Mouse (Mus musculus): ENCODE data around the gene Cep63.

Gene Cep63

DNA sequence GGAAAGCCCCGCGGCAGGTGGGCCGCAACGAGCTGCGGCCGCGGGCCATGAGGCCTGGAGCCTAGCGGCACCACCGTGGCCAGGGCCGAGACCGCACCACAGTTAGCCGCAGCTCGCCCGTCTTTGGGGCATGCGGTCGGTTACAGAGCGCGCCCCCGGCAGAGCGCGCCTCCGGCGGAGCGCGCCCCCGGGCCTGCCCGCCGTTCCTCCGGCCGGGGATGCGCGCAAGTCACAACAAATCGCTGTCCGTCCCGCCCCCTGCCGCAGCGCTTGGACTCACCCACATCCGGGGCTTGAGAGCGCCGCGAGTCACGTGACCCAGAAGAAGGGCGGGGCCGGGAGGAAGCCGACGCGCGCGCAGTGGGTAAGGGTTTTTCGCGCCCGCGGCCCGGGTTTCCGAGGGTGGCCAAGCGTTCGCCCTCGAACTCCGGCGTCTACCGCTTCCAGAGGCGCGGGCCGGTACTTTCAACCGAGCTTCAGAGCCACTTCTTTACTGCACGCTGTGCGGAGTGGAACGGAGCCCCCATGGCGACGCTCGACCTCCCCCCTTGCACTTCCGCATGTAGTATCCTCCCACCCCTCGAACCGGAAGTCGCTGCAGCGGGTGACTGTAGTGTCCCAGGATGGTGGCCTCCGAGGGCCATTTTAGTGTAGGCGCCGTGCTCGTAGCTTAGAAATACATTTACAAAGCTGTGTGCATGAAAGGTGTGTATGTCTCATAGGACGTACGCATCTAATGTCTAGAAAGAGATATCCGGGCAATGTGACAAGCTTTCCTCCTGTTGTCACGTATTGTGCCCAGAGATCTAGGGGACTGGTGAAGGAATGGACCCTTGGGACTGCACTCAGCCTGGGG, at the start of gene Cep63, which contains the start of gene Anapc13:
Gene Cep63, minus strand, starts transcription at position 552 of the 856 bp plus-strand sequence.
Gene Anapc13, plus strand, starts transcription at position 314 of the 856 bp plus-strand sequence.
- WGBS: under 1% methylated on average over 83 of the region's 84 CpGs

- WGBS: 86% methylated on average over 5 of the region's 5 CpGs
These were observed 49.6 kb upstream of the Cep63 start for GRCm38 (mm10) chr9:102675922-102676321.

GRCm38 (mm10) chr9:102673381-102673780, 47.0 kb upstream of the Cep63 start:
- 67% methylated on average over 7 of the region's 7 CpGs for WGBS

DNA sequence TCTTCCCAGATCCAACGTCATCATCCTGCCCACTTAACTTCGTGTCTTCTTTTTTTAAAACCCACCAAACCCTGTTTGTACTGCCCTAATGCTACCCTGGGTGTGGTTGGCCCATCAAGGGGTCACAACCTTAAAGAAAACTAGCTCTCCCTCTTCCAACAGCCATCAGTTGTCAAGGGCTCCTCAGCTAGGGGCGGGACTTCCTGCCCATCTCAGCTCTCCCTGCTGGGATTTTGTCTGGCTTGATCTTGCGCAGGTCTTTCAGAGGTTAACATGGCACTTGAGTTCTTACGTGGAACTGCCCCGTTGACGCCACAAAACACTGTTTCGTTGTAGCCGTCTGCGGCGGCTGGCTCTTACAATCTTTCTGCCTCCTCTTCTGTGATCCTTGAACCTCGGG, 42.6 kb upstream of the Cep63 start:
- WGBS: 91% methylated on average over 12 of the region's 12 CpGs

DNA sequence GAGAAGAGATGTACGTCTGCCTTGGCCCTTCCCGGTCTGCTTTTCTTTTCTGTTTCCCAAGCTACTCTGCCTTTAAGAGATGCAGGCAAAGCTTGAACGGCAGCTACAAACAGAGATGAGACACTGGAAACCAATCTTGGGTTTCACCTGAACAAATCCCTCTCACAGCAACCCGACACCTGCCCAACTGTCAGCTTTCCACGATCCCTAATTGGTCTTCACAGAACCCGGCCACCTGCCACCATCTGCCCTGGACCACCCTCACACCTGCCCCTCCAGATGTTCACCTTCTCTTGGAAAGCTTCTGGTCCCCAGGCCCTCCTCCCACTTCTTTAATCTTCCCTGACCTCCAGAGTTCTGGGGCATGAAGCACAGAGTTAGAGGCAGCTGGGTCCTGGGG, 41.8 kb upstream of the Cep63 start:
- WGBS: 73% methylated on average over 6 of the region's 6 CpGs

GRCm38 (mm10) chr9:102656355-102657095, 30.2 kb upstream of the Cep63 start:
- 73% methylated on average over 8 of the region's 8 CpGs for WGBS

- WGBS: 55% methylated on average over 6 of the region's 6 CpGs
These were observed 24.9 kb upstream of the Cep63 start for GRCm38 (mm10) chr9:102651199-102651720.

DNA sequence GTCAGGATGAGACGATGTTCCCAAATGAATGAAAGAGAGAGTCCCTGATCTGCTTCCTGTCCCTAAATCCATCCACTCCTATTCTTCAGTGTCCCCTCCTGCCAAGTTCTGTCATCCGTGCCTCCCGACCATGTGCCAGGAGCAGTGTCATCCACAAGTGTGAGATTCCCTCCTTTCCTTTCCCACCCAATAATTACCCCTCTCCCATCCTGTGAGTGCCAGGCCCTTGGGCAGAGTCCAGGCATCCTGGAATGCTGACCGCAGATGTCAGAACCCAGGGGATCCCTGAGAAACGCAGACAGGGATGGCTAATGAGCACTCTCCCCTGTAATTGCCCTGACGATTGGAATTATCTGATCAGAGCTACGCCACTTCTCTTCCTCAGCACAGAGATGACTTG, 24.3 kb upstream of the Cep63 start:
- WGBS: 46% methylated on average over 7 of the region's 7 CpGs

- WGBS: 50% methylated on average over 17 of the region's 17 CpGs
These were observed 23.7 kb upstream of the Cep63 start for GRCm38 (mm10) chr9:102649917-102650527.

DNA sequence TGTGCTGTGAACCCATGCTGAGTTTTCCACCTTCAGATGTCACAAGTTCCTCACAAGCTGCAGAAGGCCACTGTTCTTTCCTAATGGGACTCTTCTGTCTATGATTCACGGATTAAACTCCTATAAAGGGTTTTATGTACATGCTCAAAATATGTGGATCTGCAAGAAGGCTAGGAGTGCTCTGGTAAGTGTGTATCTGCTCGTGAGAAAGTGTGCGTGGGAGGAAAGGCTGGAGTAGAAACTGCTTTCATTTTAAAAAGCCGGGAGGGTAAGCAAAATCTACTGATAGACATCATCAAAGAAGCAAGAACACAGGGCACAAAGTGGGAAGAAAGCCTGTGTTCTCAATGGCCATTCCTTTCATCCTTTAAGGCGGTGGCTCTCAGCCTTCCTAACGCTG, 20.7 kb upstream of the Cep63 start:
- WGBS: 64% methylated on average over 6 of the region's 6 CpGs

GRCm38 (mm10) chr9:102645119-102645695, 18.9 kb upstream of the Cep63 start:
- 87% methylated on average over 3 of the region's 3 CpGs for WGBS

- 20% methylated on average over 10 of the region's 10 CpGs for WGBS
These were observed 17.3 kb upstream of the Cep63 start for GRCm38 (mm10) chr9:102643486-102644101.

DNA sequence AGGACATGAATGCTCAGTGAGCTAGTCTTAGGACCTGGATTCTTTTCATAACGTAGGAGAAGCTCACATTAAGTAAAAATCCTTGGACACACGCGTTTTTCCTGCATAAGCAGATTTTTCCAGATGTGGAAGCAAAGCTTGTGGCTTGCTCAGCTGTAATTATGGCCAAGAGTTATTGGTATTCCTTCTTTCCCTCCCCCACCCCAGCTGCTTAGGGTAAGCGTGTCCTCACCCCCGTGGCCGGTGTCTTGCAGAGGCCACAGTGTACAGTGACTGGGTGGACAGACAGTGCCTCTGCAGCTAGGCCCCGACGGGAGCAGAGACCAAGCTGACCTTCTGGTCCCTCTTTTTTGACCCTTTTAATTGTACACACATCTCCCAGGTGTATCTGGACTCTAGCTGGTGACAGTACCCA, 16.7 kb upstream of the Cep63 start:
- WGBS: 58% methylated on average over 8 of the region's 8 CpGs

- whole genome bisulfite sequencing: 60% methylated on average over 6 of the region's 6 CpGs
These were observed 15.2 kb upstream of the Cep63 start for GRCm38 (mm10) chr9:102641531-102641930.

DNA sequence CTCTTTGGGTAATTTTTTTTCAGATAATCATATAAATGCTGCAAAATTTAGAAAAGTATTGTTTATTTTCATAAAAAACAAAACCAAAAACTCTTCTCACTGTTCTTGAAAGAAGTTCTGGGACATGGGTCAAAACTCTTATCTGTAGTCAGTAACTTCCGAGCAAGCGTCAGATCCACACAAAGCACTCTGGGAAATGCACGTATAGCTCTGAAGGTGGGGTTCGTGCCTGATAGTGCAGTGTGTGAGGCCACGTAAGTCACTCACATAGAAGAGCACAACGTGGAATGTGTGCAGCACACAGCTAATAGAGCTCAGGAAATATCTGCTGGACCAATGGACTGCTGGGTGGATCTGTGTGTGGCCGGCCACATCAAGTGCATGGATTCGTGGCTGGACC, 13.2 kb upstream of the Cep63 start:
- 85% methylated on average over 8 of the region's 8 CpGs for WGBS

DNA sequence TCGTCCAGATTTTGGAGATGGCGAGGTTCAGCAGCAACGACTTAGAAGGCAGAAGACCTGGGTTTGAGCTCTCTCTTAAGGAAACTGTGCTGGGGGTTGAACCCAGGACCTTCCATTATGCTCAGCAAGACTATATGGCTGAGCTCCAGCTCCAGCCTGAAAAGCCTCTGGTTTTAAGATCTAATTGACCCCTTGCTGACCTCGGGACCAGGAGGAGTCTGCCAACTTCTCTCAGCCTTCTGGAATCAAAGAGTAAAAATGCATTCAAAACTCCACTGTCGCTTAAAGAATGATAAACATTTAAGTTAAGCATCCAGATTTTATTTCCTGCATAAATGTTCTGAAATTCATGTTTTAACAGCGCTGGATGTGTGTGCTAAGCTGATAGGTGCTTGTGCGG, 12.6 kb upstream of the Cep63 start:
- WGBS: 66% methylated on average over 7 of the region's 7 CpGs

DNA sequence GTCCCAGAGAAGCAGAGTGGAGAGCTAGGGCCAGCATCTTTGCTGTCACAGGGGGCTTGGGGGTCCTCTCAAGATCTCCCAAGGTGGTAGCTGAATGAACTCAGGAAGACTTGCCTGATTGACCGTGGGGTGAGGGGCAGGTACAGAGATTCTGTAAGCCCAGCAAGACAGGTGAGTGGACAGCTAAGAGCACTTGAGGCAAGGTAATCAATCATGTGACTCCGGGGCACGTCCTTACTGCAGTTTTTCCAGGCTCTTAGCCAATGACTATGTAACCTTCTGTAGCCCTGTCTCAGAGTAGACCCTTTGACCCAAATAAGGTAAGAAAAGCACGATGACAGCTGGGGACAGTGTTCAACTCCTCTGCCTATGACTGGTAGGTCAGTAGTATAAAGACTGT, 10.8 kb upstream of the Cep63 start:
- WGBS: 73% methylated on average over 4 of the region's 4 CpGs

GRCm38 (mm10) chr9:102636553-102636952, 10.2 kb upstream of the Cep63 start:
- WGBS: 3% methylated on average over 4 of the region's 4 CpGs

DNA sequence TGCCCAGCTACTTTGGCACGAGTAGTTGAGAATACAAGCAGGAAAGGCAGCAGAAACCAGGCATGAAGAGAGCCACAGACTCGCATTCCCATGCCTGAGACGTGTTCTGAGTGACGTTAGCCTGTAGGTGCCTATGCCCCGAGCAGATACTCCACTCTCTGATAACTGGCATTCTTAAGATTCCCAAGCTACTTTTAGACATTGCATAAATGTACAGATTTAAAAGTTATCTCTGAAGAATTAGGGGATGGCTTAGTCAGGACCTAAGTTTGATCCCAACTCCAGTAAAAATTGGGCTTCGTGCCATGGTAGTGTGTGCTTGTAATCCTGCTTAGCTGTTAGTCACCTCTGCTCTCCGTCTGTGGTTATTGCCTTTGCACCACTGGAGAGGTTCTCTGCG, 8.1 kb upstream of the Cep63 start:
- 92% methylated on average over 8 of the region's 8 CpGs for WGBS

DNA sequence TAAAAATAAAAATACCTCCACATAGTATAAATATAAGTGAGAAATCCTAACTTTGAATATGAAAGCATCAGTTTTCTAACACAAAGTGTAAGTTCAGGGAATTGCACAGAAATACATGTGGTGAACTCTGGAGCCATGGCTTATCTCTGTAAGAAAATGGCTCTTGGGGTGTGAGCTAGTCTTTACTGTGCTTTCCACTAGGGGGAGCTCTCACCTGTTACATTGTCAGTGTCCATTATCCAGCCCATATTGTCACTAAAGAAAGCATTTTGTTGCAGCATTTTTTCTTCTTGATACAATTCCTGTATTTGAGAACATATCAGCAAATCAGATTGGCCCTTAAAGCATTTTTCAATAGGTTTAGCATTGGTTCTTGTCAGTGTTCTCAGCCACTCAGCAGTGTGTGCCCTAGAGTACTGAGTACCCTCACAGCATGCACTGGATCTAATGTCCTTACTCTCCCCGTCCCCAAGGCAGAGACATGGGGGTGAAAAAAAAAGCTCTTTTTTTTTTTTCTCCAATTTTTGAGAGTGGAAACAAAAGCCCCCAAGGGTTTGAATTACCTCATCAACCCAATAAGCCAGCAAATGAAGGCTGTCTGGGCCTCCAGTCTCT, 6.7 kb upstream of the Cep63 start:
- WGBS: 54% methylated on average over 1 of the region's 1 CpGs

GRCm38 (mm10) chr9:102632173-102632572, 5.8 kb upstream of the Cep63 start:
- 79% methylated on average over 4 of the region's 4 CpGs for WGBS
